Mouse (Mus musculus) heart, embryonic 14.5 days (tissue): Measurements from ENCODE around the gene Ddx51. TPM values are rescaled to one million over a fixed set of nuclear protein-coding genes. Genes with fewer than 3 reads are reported as not detected.
A peak's percentile ranks its signal among the peaks of the same experiment; 100 is the strongest.

Experiments used
- ATAC-seq: fragments of 200-750 bp; cut with Nextera tagmentation; 2 replicates; pipeline ENCODE4 v1.8.0; 2017; ENCODE audit warnings: low read depth, moderate TSS enrichment; ENCODE audit not compliant: insufficient number of reproducible peaks, insufficient read depth, low FRiP score
- H3K27ac ChIP-seq, 2 experiments: fragments of 200-500 bp in 1 of 2; fragments of 300-500 bp in 1 of 2; sonication (generic) in 1 of 2; replicated peaks in 1 of 2; 2 replicates each; pipeline ENCODE4 v1.5.1; 2012 to 2014; ENCODE audit warnings: low read depth in 2 of 2, low read length in 2 of 2, control low read depth in 1 of 2, mild to moderate bottlenecking in 1 of 2, mixed read lengths in 1 of 2; ENCODE audit not compliant: control insufficient read depth in 1 of 2, insufficient read depth in 1 of 2
- H3K27me3 ChIP-seq: fragments of 300-500 bp; sonication (generic); 2 replicates; pipeline ENCODE4 v1.6.1; 2014; ENCODE audit warnings: mild to moderate bottlenecking, low read length, control low read depth; ENCODE audit not compliant: control insufficient read depth, insufficient read depth
- H3K36me3 ChIP-seq: fragments of 300-500 bp; sonication (generic); 2 replicates; pipeline ENCODE4 v1.6.1; 2014; ENCODE audit warnings: mild to moderate bottlenecking, control low read depth, low read length, mixed read lengths; ENCODE audit not compliant: control insufficient read depth, insufficient read depth
- H3K4me1 ChIP-seq, 2 experiments: fragments of 200-500 bp in 1 of 2; fragments of 300-500 bp in 1 of 2; sonication (generic) in 1 of 2; 2 replicates each; pipeline ENCODE4 v1.6.1; 2012 to 2014; ENCODE audit warnings: low read length in 2 of 2, control low read depth in 1 of 2, mixed read lengths in 1 of 2; ENCODE audit not compliant: control insufficient read depth in 2 of 2, insufficient read depth in 2 of 2
- H3K4me2 ChIP-seq: fragments of 300-500 bp; sonication (generic); 2 replicates; pipeline ENCODE4 v1.6.1; 2014; ENCODE audit warnings: mild to moderate bottlenecking, low read length
- H3K4me3 ChIP-seq, 2 experiments: fragments of 200-500 bp in 1 of 2; fragments of 300-500 bp in 1 of 2; sonication (generic) in 1 of 2; 2 replicates each; pipeline ENCODE4 v1.5.1; 2012 to 2014; ENCODE audit warnings: low read length in 2 of 2, mild to moderate bottlenecking in 2 of 2, control low read depth in 1 of 2, low read depth in 1 of 2, moderate library complexity in 1 of 2; ENCODE audit not compliant: control insufficient read depth in 1 of 2, insufficient read depth in 1 of 2
- H3K9ac ChIP-seq: fragments of 300-500 bp; sonication (generic); 2 replicates; pipeline ENCODE4 v1.6.1; 2014; ENCODE audit warnings: mild to moderate bottlenecking, low read length
- H3K9me3 ChIP-seq: fragments of 300-500 bp; sonication (generic); 2 replicates; pipeline ENCODE4 v1.6.1; 2016; ENCODE audit warnings: low read length, control low read depth; ENCODE audit not compliant: control insufficient read depth
- WGBS: fragments of 180-500 bp; shearing (Covaris S2); extraction: QIAGEN DNeasy Blood & Tissue Kit; methylation state at CpG from one replicate; pipeline ENCODE4 v1.1.7; 2014; 5-methylcytosine and 5-hydroxymethylcytosine counted together
- polyA plus RNA-seq: library from polyadenylated mRNA; unstranded; fragments of >200 nt; fragmentation: Nextera tagmentation; extraction: Ambion mirVana; gene quantifications from 2 replicates; pipeline ENCODE4 v1.2.1, GENCODE M21; 2014

Ddx51 gene
- 9.1 and 14.3 TPM in 2 replicates for polyA plus RNA-seq

DNA sequence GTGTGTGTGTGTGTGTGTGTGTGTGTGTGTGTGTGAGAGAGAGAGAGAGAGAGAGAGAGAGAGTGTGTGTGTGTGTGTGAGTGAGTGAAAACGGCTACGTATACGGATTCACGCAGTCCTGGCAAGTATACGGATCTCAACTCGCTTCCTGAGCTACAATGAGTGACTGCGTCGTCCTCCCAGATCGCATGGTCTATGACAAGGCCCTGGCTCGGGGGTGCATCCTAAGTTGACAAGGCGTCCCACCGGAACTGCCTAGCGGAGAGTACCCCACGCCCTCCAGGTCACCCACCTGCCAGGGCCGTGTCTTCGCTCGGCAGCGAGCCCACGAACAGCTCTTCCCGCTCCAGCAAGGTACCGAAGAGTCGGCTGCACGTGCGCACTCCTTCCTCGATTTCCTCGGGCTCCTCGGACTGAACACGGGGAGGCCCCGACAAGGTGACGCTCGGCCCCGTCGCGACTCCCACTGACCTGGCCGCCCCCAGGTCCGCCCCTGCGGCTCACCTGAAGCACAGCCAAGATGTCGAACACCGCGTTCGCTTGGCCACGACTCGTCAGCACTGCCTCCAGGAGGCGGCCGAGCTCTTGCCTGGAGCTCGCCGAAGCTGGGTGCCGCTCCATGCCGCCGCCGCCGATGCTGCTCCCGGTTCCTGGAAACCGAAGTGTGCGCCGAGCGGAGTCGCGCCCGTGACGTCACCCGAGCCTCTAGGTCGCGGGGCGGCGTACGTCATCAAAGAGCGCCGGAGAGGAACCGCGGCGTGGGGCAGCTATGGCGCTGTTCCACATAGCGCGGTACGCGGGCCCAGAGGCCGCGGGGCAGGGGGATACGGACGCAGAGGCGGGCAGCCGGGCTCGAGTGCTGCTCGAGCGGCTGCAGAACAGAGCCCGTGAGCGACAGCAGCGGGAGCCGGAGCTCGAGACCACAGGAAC, at the start of gene Ddx51, which contains the start of gene Noc4l:
TSS of gene Ddx51 (plus strand) at position 733 of the 930 bp plus-strand sequence.
TSS of gene Noc4l (minus strand) at position 699 of the 930 bp plus-strand sequence.
- peaks cover 72% of the 10 kb centered on the region for H3K36me3 ChIP-seq
- WGBS: under 1% methylated on average over 91 of the region's 91 CpGs
- H3K4me1 ChIP-seq: peaks cover 5 to 6% of the 10 kb centered on the region in 2 experiments; a peak in 3 of 4 replicates
- peak within 1 kb of the TSS; percentile 84 to 95 for H3K4me3 ChIP-seq
- peak within 1 kb of the TSS; percentile 91 for H3K9ac ChIP-seq
- no peak within 1 kb of the TSS for H3K27ac ChIP-seq
- no peaks in the 10 kb centered on the region for H3K9me3 ChIP-seq
- ATAC-seq: peak; percentile 68
- no peaks in the 10 kb centered on the region for H3K27me3 ChIP-seq
- peak within 1 kb of the TSS; percentile 95 for H3K4me2 ChIP-seq

DNA sequence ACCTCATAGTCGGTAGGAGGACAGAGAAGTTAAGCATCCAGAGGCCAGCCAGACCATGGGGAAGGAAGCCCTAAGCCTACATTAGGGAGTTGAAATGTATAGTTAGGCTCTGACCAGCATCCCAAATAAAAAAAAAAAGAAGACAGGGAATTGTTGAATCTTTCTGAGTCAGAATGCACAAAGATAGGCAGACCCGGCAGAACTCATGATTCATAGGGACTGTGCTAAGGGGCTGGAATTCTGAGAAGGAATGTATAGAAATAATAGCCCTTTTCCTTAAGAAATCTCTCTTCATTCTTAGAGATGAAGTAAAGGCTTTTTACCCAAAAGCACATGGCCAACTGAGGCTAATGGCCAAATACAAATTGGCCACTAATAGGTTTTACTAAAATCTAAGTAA, 48.9 kb upstream of the Ddx51 start:
- H3K9ac ChIP-seq: no peak overlapping the region
- no peaks in the 10 kb centered on the region for H3K36me3 ChIP-seq
- 79% methylated on average over 2 of the region's 2 CpGs for WGBS
- no peaks in the 10 kb centered on the region for H3K9me3 ChIP-seq
- no peak overlapping the region for H3K4me2 ChIP-seq
- H3K4me3 ChIP-seq: no peak overlapping the region
- no peaks in the 10 kb centered on the region for H3K4me1 ChIP-seq
- no peak overlapping the region for H3K27ac ChIP-seq
- ATAC-seq: no peak
- no peaks in the 10 kb centered on the region for H3K27me3 ChIP-seq

DNA sequence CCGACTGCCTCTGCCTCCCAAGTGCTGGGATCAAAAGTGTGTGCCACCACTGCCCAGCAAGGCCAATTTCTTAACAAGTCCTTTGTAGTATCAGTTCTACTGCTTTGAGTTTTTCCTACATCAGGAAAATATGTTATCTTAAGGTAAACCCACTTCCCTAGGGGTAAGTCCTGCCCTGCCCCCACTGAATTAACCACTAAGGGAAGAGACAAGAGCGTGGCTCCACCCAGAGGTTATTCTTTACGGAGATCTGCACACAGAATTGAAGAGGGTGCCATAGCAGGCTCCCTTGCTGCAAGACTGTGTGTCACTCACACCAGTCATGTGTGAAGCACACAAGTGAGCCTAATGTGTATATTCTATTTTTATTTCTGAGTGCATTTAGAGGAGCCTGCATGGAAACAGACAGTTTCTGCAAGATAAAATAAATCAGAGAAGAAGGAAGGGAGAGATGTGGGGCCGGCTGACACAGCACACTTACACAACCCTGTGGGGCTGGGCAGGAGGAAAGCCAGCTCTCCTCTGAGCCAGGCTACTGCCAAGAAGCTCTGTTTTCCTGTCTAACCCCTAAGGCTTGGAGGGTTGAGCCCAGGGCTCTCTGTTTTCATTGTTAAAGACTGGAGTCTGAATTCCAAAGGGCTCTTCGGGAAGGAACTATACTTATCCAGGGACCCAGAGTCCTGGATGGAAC, 47.6 kb upstream of the Ddx51 start:
- H3K4me3 ChIP-seq: no peak overlapping the region
- no peaks in the 10 kb centered on the region for H3K9me3 ChIP-seq
- H3K4me2 ChIP-seq: no peak overlapping the region
- no peaks in the 10 kb centered on the region for H3K4me1 ChIP-seq
- no peak for ATAC-seq
- H3K27me3 ChIP-seq: no peaks in the 10 kb centered on the region
- 39% methylated on average over 5 of the region's 5 CpGs for WGBS
- H3K36me3 ChIP-seq: no peaks in the 10 kb centered on the region
- no peak overlapping the region for H3K27ac ChIP-seq
- H3K9ac ChIP-seq: no peak overlapping the region

DNA sequence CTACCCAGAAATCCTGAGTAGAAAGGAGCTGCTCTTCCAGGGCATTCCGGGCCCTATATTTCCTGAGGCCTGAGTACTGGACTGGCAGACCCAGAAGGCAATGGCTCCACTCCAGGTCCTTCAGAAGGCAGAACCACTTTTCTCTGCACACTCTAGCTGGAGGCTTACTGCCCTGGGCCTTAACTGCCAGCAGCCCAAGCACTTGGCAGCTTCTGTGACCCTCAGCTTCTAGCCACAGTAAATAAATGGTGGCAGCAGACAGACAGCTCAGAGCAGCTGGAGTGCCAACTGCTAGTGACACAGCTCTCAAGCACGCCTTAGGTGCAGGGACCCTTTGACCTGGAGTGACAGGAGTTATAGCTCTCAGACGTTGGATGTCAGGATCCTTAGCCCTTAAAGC, 45.5 kb upstream of the Ddx51 start:
- Histone ChIP-seq H3K4me1 (no peaks in the 10 kb centered on the region), H3K27ac (no peak overlapping the region), H3K4me3 (no peak overlapping the region), H3K27me3 (no peaks in the 10 kb centered on the region), H3K9ac (no peak overlapping the region), H3K36me3 (no peaks in the 10 kb centered on the region), H3K9me3 (no peaks in the 10 kb centered on the region), H3K4me2 (no peak overlapping the region)
- ATAC-seq: no peak
- WGBS: 70% methylated on average over 3 of the region's 3 CpGs

DNA sequence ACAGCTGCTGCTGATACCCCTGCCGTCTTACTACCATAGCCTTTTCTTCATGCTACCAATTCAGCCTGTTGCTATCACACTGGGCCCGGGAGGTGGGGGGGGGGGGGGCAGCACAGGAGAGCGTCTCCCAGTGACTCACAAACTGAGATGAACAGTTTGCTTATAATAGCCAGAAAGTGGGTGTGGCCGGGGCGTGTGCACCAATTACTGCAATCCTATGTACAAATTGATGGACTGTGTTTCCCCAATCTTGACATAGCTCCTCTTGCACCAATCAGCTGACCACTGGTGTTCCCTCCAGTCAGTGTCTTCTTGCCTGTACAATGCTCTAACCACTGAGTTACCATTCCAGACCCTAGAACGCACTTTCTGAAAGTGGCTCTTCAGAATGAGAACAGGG, 44.9 kb upstream of the Ddx51 start:
- no peak for ATAC-seq
- H3K9ac ChIP-seq: no peak overlapping the region
- H3K4me3 ChIP-seq: no peak overlapping the region
- H3K9me3 ChIP-seq: no peaks in the 10 kb centered on the region
- H3K27ac ChIP-seq: no peak overlapping the region
- H3K4me2 ChIP-seq: no peak overlapping the region
- H3K36me3 ChIP-seq: no peaks in the 10 kb centered on the region
- H3K27me3 ChIP-seq: no peaks in the 10 kb centered on the region
- no peaks in the 10 kb centered on the region for H3K4me1 ChIP-seq
- 62% methylated on average over 6 of the region's 6 CpGs for WGBS

DNA sequence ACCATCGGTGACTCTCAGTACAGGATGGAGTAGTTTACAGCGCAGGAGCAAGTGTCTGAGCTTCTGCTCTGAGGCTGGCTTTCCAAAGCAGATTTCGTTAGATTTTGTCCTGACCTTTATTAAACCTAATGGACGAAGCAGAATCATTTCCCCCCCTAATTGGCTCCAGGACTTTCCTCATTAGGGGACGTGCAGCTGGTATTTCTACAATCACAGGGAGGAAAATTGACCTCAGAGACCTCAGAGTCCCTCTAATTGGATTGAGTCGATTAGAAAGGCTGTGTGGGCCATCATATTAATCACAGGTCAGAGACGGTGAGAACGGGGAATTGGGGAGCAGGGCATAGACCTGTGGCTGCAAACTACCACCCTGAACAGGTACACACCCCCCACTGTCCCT, 44.3 kb upstream of the Ddx51 start:
- no peak for ATAC-seq
- H3K27ac ChIP-seq: no peak overlapping the region
- no peaks in the 10 kb centered on the region for H3K27me3 ChIP-seq
- H3K4me3 ChIP-seq: no peak overlapping the region
- no peaks in the 10 kb centered on the region for H3K36me3 ChIP-seq
- H3K9me3 ChIP-seq: no peaks in the 10 kb centered on the region
- H3K4me1 ChIP-seq: no peaks in the 10 kb centered on the region
- WGBS: 72% methylated on average over 8 of the region's 8 CpGs
- no peak overlapping the region for H3K9ac ChIP-seq
- H3K4me2 ChIP-seq: no peak overlapping the region

DNA sequence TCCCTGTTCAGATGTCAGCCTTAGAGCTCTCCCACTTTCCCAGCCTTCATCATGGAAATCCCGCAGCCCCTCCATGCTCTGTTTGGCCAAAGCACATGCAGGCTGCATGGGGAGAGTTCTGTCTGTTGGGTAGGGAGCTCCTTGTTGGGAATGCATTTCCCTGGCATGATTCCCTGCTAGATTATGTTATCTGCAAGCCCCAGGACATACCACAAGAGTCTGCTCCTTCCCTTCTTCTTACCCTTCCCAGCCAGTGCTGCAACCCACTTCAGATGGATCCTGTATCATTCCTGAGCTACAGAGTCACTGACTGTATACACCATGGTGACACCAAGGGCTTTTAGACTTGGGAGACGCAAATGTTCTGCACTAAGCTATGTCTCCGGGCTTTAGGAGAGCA, 43.8 kb upstream of the Ddx51 start:
- H3K9me3 ChIP-seq: no peaks in the 10 kb centered on the region
- no peak for ATAC-seq
- H3K27ac ChIP-seq: no peak overlapping the region
- H3K4me2 ChIP-seq: no peak overlapping the region
- no peak overlapping the region for H3K9ac ChIP-seq
- 77% methylated on average over 3 of the region's 3 CpGs for WGBS
- H3K27me3 ChIP-seq: no peaks in the 10 kb centered on the region
- no peaks in the 10 kb centered on the region for H3K36me3 ChIP-seq
- H3K4me3 ChIP-seq: no peak overlapping the region
- no peaks in the 10 kb centered on the region for H3K4me1 ChIP-seq
